Mouse (Mus musculus): Measurements from ENCODE around the gene Cand1. TPM values are rescaled to one million over a fixed set of nuclear protein-coding genes. Genes with fewer than 3 reads are reported as not detected.

Cand1 gene
- total RNA-seq, 2 experiments from 2014 or later, result 109 to 119 TPM

Other genes with a start within 250 kb of the Cand1 start
- under 1 TPM; 0.53 to 0.79 TPM for gene Grip1, start 213.8 kb upstream of the Cand1 start, total RNA-seq (2021)

All from adrenal gland, postnatal 36 days (tissue).